Mouse (Mus musculus) midbrain, embryonic 13.5 days (tissue): ENCODE measurements around the gene Rdx. TPM values are rescaled to one million over a fixed set of nuclear protein-coding genes. Genes with fewer than 3 reads are reported as not detected.

Experiments used
- ATAC-seq: fragments of 200-750 bp; cut with Nextera tagmentation; 2 replicates; pipeline ENCODE4 v1.8.0; 2017; ENCODE audit warnings: mild to moderate bottlenecking, moderate TSS enrichment, moderate library complexity
- H3K27ac ChIP-seq: fragments of 300-500 bp; sonication (generic); 2 replicates; pipeline ENCODE4 v1.5.1; 2015; ENCODE audit warnings: inconsistent platforms, mild to moderate bottlenecking, moderate library complexity
- H3K27me3 ChIP-seq: fragments of 300-500 bp; sonication (generic); 2 replicates; pipeline ENCODE4 v1.6.1; 2015; ENCODE audit warnings: mild to moderate bottlenecking, inconsistent platforms
- H3K36me3 ChIP-seq: fragments of 300-500 bp; sonication (generic); 2 replicates; pipeline ENCODE4 v1.6.1; 2015; ENCODE audit warnings: mild to moderate bottlenecking, inconsistent platforms
- H3K4me1 ChIP-seq: fragments of 300-500 bp; sonication (generic); replicated peaks from 2 replicates; pipeline ENCODE4 v1.6.1; 2015; ENCODE audit warnings: inconsistent platforms
- H3K4me2 ChIP-seq: fragments of 300-500 bp; sonication (generic); replicated peaks from 2 replicates; pipeline ENCODE4 v1.6.1; 2015; ENCODE audit warnings: moderate library complexity, mild to moderate bottlenecking, inconsistent platforms
- H3K4me3 ChIP-seq: fragments of 300-500 bp; sonication (generic); replicated peaks from 2 replicates; pipeline ENCODE4 v1.5.1; 2015; ENCODE audit warnings: mild to moderate bottlenecking, inconsistent platforms
- H3K9ac ChIP-seq: fragments of 300-500 bp; sonication (generic); replicated peaks from 2 replicates; pipeline ENCODE4 v1.6.1; 2015; ENCODE audit warnings: mild to moderate bottlenecking, inconsistent platforms
- H3K9me3 ChIP-seq: fragments of 300-500 bp; sonication (generic); 2 replicates; pipeline ENCODE4 v1.6.1; 2016; ENCODE audit warnings: mild to moderate bottlenecking, inconsistent platforms
- WGBS: fragments of 180-500 bp; shearing (Covaris S2); methylation state at CpG from one replicate; pipeline ENCODE4 v1.1.7; 2015; 5-methylcytosine and 5-hydroxymethylcytosine counted together
- microRNA-seq: library from miRNA; unstranded; fragments of <30 nt; microRNA quantifications from one replicate; pipeline ENCODE4, GENCODE M21; 2016
- polyA plus RNA-seq: library from polyadenylated mRNA; unstranded; fragments of >200 nt; fragmentation: Nextera tagmentation; extraction: Ambion mirVana; gene quantifications from 2 replicates; pipeline ENCODE4 v1.2.1, GENCODE M21; 2015

The Rdx gene
- polyA plus RNA-seq, 1 experiment from 2014 or later: 120 TPM

GRCm38 (mm10) chr9:52130348-52130747, 83.4 kb downstream of the Rdx start:
- Histone ChIP-seq H3K4me2 (no peak overlapping the region), H3K27ac (no peak overlapping the region), H3K9me3 (no peaks in the 10 kb centered on the region), H3K27me3 (no peaks in the 10 kb centered on the region), H3K4me1 (peaks cover 16% of the 10 kb centered on the region), H3K9ac (no peak overlapping the region), H3K36me3 (peaks cover 19% of the 10 kb centered on the region), H3K4me3 (no peak overlapping the region)
- ATAC-seq: no peak
- 64% methylated on average over 4 of the region's 4 CpGs for WGBS

- no peaks in the 10 kb centered on the region for H3K9me3 ChIP-seq
- ATAC-seq: no peak
- H3K27me3 ChIP-seq: no peaks in the 10 kb centered on the region
- H3K4me3 ChIP-seq: no peak overlapping the region
- peaks cover 25% of the 10 kb centered on the region for H3K4me1 ChIP-seq
- 90% methylated on average over 2 of the region's 2 CpGs for WGBS
- no peak overlapping the region for H3K27ac ChIP-seq
- no peak overlapping the region for H3K9ac ChIP-seq
- peaks cover 14% of the 10 kb centered on the region for H3K36me3 ChIP-seq
- no peak overlapping the region for H3K4me2 ChIP-seq
Observed at GRCm38 (mm10) chr9:52132771-52133170, 85.8 kb downstream of the Rdx start.

Small RNAs within 50 kb of the gene (microRNA-seq; reads per million reads assigned to microRNA genes)
- gene Gm27686 (not detected), gene Mir6244 (not detected)

Other genes starting within 250 kb of the Rdx start
- 37.3 and 39.1 TPM in 2 replicates for gene Fdx1, start 83.6 kb upstream of the Rdx start, polyA plus RNA-seq
- gene Zc3h12c, start 121.4 kb downstream of the Rdx start, polyA plus RNA-seq: 10.8 and 10.9 TPM in 2 replicates